Mouse (Mus musculus) MEL (cell line): ENCODE measurements around the gene Pygo1.

Source experiments
- CTCF ChIP-seq, 3 experiments: IDR thresholded peaks in 2 of 3; conservative IDR thresholded peaks in 1 of 3; 2 replicates each; pipeline ENCODE4 v1.5.1; 2011 to 2012; ENCODE audit warnings: low read length in 3 of 3, low read depth in 2 of 3, mild to moderate bottlenecking in 2 of 3, improper control_type of control experiment in 1 of 3, inconsistent platforms in 1 of 3, mixed read lengths in 1 of 3, moderate library complexity in 1 of 3; ENCODE audit not compliant: control insufficient read depth in 1 of 3, insufficient read depth in 1 of 3, poor library complexity in 1 of 3, severe bottlenecking in 1 of 3
- POLR2A ChIP-seq, 2 experiments: IDR thresholded peaks; 2 replicates each; pipeline ENCODE4 v1.6.1; 2011 to 2012; ENCODE audit warnings: low read length in 2 of 2, mild to moderate bottlenecking in 2 of 2, control low read depth in 1 of 2, improper control_type of control experiment in 1 of 2, low read depth in 1 of 2, moderate library complexity in 1 of 2; ENCODE audit not compliant: control insufficient read depth in 1 of 2, insufficient read depth in 1 of 2, poor library complexity in 1 of 2
- ZMIZ1 ChIP-seq: IDR thresholded peaks from 2 replicates; pipeline ENCODE4 v1.6.1; 2012; ENCODE audit warnings: low read depth, mild to moderate bottlenecking, inconsistent platforms, low read length, improper control_type of control experiment, moderate library complexity

DNA sequence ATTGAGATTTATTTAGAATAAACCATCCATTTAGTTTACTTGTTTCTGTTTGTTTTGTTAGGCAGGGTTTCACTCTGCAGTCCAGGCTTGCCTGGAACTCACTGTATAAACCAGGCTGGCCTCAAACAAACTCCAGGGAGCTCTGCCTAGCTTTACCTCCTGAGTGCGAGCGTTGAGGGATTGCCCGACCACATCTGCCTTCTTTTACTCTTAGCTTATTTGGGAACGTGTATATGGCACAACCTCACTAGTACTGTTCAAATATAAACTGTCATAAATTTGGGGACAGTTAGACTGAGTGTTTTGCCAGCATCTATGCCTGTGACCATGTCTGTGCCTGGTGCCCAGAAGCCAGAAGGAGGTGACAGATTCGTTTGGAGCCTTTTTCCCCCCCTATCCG, 46.8 kb upstream of the Pygo1 start:
- TF ChIP-seq ZMIZ1 (no peak), POLR2A (IDR thresholded peaks at IDR 0.05; ENCODE audit: control insufficient read depth in 1 of 2, insufficient read depth in 1 of 2, low read depth in 1 of 2, low read length in 2 of 2, poor library complexity in 1 of 2) (no peak), CTCF (IDR thresholded peaks at IDR 0.05 in 2 of 3, conservative IDR thresholded peaks at IDR 0.05 in 1 of 3; ENCODE audit: control insufficient read depth in 1 of 3, insufficient read depth in 1 of 3, low read depth in 2 of 3, low read length in 3 of 3, poor library complexity in 1 of 3, severe bottlenecking in 1 of 3) (no peak)
